Mouse (Mus musculus): ENCODE measurements around the gene Mtor. TPM values are rescaled to one million over a fixed set of nuclear protein-coding genes. Genes with fewer than 3 reads are reported as not detected.

The Mtor gene
- 10 to 100 TPM; 87.2 to 89.3 TPM for total RNA-seq (2021)
- long read RNA-seq, experiment 1, partial matches to known transcripts = 19 of 23 reads
- long read RNA-seq, experiment 1, other reads (novel, unspliced or antisense) = 1 of 23 reads
- long read RNA-seq, experiment 2, full-length matches to known transcripts = 2 of 22 reads
- long read RNA-seq, experiment 2, partial matches to known transcripts = 16 of 22 reads
- long read RNA-seq, experiment 2, other reads (novel, unspliced or antisense) = 4 of 22 reads

DNA sequence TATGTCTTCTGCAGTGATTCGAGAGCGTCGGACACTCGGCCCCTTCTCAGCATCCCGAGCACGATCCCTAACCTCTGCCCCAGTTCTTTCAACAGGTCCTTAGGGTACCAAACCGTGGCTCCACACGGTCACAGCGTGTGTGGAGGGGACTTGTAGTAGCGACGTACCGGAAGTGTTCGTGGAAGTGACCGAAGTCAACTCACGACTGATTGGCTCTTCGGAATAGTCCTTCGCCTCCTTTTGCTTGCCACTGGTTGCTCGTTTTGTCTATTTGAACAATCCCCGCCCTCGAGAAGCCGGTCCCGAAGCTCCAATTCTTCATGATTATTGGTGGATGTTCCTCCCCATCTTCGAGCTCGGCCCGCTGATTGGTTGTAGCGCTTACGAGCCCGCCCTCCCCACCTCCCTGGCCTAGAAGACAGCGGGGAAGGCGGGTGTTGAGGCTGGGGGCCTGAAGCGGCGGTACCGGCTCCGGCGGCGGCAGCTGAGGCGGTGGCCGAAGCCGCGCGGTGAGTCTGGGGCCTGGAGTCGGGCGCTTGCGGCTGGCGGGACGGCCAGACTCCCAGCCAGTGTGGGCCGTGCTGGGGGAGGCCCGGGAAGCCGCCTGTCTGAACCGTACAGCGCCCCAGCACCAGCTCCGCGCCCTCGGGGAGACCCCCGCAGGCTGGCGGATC lies at the start of gene Mtor:
TSS of gene Mtor (plus strand) at position 433 of the 674 bp plus-strand sequence.
- DNase-seq (ENCODE audit: low spot score in 2 of 2) = peak; percentile 95 to 99
- intact Hi-C loops (cut with DNase I) = no loop called here

DNA sequence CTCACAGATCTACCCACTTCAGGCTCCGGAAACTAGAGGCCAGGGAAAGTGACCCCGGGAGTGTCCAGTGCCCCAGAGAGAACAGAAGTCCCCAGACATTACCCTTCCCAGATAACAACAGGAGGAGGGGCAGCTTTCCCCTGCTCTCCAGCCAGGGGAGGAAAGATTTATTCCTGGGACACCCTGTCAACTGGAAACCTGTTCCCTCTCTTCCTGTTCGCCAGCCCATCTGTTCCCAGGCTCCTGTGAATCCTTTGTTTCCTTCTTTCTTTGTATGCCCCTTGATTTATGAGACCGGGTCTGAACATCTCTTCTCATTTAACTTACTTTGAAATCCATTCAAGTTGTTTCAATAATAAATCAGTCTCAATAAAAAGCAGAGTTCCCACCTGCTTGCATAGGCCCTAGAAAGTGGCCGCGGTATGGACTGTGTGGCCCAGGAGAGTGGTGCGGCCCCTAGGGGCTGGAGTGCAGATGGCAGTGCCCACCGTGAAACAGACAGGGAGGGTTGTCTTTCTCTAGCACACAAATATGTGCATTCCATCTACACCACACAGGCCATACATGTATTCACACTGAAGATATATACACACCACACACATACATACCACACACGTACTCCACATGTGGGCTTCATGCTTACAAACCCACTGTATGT lies 48.8 kb upstream of the Mtor start:
- intact Hi-C loops (cut with DNase I) = no loop called here
- no peak for DNase-seq (ENCODE audit: low spot score in 2 of 2)

DNA sequence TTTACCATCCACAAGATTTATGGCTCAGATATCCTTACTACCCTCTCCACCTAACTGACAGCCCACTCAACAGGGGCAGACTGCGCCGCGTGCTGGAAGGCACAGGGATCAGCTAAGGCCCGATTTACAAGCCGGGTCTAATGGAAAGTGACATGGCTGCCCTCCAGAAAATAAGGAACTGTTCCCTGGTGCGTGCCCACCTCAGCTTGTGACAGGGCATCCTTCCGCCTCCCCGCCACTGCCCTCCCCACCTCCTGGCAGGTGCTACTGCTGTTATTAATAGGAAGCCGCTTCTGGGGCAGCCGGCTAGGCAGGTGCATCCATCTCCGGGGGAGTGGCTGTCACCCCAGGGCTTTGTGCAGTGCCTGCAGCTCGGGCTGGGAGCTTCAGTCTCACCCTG lies 45.0 kb upstream of the Mtor start:
- intact Hi-C loops (cut with DNase I) = no loop called here
- no peak for DNase-seq (ENCODE audit: low spot score in 2 of 2)

DNA sequence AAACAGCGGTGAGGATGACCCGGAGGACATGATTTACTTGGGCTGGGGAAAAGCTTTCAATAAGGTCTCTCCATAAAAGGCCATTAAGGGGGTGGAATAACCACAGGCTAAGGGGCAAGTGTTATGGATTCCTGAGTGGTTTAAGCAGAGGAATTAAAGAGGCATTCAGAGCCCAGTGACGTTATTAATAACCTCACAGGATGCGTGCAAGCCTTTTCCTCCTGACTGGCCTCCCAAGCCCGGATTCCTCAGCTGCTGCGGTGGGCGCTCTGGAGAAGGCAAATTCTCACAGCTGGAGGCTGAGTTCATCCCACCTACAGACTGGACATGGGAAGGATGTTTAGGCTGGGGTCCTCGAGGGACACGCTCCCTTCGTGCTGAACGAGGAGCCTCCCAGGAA lies 43.7 kb upstream of the Mtor start:
- intact Hi-C loops (cut with DNase I) = no loop called here
- no peak for DNase-seq (ENCODE audit: low spot score in 2 of 2)

DNA sequence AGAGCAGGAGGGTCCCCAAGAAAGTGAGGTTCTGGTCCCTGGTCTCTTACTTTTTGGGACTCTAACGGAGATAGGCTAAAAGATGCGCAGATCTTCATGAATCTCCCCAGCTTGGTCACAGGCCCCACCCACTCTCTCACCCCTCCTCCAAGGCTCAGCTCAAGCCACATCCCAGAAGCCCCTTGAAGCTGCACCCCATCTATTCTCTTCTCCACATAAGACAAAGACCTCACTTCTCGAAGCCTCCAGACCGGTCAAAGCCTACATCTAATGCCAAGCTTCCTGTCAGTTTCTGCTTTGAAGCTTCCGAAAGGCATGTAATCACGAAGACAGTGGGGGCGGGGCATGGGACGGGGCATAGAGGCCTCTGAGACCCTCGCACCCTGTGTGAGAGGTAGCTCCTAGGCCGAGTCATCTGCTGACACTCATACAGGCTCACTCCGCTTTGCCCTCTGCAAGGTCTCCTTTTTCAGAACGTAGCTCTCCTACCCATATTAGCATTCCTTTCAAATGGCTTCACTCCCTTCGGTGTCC lies 43.1 kb upstream of the Mtor start:
- intact Hi-C loops (cut with DNase I) = no loop called here

DNA sequence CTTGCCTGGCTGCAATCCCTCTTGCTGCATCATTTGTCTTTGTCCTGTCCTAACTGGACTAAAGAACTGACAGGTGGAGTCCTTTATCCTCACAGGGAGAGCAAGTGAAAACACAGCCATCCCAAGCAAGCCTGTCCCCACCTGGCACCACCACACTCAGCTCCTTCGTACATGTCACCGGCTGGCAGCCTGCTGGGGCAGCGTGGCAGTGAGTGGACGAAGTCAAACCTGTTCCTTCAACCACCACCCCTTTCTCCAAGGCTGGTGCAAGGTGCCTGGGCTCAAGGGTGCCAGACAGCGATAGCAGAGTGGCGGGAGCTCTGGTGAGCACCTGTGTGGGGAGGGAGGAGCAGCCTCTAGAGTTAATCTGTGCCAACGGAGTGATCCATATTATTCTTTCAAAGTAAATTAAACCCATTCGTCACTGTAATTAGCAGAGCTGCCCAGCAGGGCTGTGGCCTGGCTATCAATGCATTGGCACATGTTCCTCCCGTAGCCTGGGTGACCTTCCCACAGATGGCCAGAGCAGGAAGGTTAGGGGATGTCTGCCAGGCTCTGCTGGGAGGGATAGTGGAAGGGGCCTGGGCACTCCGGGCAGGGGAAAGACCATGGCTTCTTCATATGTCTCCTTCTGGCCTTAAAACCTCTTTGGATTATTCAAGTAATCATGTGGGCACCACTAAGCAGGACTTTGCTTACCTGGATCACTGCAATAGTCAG lies 40.0 kb upstream of the Mtor start:
- intact Hi-C loops (cut with DNase I) = no loop called here
- no peak for DNase-seq (ENCODE audit: low spot score in 2 of 2)

More for the DNA sequence above, 43.1 kb upstream of the Mtor start:
- DNase-seq (ENCODE audit: low spot score in 2 of 2) = no peak

DNA sequence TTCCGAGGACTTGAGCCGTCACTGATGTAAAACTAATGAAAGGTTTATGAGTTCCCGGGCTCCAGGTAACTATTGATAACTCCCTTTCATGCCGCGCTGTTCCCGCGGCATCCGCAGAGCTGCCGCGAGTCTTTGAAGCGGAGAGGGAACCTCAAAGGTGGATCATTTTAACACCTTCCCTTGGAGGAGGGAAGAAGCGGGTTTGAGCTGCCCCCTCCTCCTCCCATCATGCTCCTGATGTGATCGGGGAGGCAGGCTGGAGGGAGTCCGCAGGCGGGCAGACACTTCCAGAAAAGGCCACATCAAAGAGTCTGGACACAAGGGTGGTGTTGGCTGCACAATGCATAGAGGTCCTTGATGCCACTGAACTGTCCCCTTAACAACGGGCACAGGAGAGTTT lies 32.8 kb upstream of the Mtor start:
- DNase-seq (ENCODE audit: low spot score in 2 of 2) = no peak
- intact Hi-C loops (cut with DNase I) = no loop called here

DNA sequence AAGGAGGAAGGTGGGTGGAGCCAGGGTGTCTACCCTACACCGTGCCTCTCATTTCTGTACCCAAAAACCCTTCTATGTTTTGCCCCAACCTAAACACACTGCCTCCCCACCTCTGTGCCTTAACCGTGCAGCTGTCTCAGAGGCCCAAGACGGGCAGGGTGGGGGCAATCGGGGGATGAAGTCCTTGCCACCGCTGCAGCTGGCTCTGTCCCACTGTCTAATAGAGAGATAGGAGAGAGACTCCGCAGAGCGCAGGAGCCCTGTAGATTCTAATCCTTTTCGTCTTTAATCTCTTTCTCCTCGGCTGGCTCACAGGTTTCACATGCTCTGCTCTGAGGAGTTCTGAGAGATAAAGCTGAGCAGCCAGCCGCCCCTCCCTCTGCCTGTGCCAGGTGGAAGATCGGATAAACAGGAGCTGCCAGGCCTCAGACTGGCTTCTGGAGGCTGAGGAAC lies 31.3 kb upstream of the Mtor start:
- intact Hi-C loops (cut with DNase I) = no loop called here
- DNase-seq (ENCODE audit: low spot score in 2 of 2) = no peak

DNA sequence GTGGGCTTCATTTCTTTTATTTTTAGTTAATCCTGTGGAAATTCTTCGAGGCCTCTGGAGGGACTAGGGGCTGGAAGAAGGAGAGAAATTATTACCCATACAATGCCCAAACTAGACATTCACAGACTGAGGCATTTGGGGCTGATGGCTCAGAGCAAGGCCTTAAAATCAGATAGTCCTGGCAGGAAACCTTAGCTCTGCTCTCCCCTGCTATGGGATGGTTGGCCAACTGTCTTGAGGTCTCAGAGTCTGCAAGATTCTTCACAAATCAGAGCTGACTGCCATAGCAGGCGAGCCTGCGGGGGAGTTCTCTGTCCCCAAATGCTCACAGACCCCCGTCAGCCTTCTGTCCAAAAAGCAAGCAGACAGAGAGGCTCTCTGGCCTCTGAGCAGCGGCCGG lies 30.9 kb upstream of the Mtor start:
- no peak for DNase-seq (ENCODE audit: low spot score in 2 of 2)
- intact Hi-C loops (cut with DNase I) = no loop called here

DNA sequence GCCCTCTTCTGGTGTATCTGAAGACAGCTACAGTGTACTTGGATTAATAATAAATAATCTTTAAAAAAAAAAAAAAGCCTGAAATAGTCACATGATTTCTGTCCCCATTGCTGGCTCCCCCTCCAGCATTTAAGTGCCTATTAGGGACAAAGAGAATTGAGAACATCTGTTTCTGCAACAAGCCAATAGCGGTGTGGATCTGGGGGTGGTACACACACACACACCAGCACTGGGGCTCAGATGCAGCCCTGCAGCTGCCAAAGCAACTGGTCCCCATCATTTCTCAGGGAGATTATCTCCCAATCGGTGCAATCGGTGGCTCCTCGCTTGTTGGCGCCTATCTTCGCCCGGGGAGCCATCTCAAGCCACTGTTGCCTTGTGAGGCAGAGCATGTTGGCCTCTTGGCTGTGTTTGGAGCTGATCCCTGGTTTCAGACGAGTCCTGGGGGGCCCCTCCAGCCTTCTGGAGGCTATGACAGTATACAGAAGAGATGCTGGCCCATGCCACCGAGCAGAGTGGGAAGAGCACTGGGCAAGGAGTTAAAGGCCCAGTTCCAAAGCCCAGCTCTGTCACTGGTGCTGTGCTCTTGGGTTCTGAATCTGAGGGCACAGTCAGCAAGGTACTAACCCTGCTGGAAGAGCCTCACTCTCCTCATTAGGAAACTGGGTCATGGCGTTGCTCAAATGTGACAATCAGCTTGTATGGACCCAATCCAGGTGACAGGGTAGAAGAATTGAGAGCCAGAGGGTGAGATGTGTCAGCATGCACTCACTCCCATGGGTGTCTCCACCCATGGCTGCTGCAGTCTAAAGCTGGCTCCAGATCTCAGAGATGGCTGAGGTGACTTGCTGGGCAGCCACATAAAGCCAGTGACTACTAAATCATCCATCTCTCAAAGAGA lies 21.2 kb upstream of the Mtor start:
- no peak for DNase-seq (ENCODE audit: low spot score in 2 of 2)
- intact Hi-C loops (cut with DNase I) = loop anchor here (10.0 kb wide), 1 partner anchor 322 kb away; no protein-coding TSS in a partner anchor

DNA sequence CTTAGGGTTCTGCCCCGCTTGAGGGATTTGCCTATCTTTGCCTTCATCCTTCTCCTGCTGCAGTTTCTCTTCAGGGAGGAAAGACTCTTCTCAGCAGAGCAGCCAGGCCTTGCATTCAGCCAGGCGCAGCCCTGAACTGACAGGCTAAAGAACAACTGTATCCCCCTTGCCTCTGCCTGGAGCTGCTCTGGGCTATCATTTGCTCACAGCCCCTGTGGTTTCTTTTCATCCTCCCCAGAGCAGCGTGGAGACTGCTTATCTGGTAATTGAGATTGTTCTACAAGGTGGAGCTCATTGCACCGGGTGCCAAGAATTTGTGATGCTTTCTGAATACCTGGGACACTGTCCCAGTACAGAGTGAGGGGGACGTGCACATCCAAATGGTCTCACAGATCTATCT lies 19.9 kb upstream of the Mtor start:
- DNase-seq (ENCODE audit: low spot score in 2 of 2) = no peak
- intact Hi-C loops (cut with DNase I) = loop anchor here (10.0 kb wide), 1 partner anchor 324 kb away; no protein-coding TSS in a partner anchor

DNA sequence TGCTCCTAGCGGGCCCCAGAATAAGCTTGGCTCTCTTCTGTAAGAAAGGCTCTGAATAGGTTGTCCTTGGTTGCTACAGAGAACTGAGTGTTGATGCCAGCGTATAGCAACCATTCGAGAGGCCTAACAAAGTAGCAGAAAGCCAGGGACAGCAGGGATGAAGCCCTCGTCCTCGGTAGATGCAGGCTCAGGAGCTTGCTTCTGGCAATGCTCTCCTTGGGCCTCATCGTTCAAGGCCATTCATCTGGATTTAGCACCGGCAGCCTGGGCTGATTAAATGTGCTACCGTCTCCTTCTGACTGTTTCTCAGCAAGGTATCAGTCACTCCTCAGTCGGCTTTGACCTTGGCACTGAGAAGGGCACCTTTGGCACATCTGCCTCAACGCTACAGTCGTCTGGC lies 19.3 kb upstream of the Mtor start:
- intact Hi-C loops (cut with DNase I) = loop anchor here (10.0 kb wide), 1 partner anchor 324 kb away; no protein-coding TSS in a partner anchor
- DNase-seq (ENCODE audit: low spot score in 2 of 2) = no peak

DNA sequence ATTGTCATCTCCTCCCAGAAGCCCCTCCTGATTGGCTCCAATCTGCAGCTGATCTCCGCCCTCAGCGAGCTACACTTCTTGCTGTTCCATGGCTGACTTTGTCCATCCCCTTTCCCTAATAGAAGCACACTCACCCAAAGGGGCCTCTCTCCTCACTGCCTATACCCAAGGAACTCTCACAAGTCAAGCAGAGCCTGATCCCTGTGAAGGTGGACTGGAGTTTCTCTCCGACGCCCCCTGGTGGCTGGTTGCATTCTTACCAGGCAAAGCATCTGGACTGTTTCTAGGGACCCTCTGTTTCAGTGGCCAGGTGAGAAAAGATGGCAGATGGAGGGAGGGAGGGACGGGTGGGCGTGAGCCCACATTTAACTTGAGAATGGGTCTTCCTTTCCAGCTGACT lies 18.7 kb upstream of the Mtor start:
- intact Hi-C loops (cut with DNase I) = loop anchor here (10.0 kb wide), 1 partner anchor 325 kb away; no protein-coding TSS in a partner anchor
- DNase-seq (ENCODE audit: low spot score in 2 of 2) = peak; percentile 59 to 75

DNA sequence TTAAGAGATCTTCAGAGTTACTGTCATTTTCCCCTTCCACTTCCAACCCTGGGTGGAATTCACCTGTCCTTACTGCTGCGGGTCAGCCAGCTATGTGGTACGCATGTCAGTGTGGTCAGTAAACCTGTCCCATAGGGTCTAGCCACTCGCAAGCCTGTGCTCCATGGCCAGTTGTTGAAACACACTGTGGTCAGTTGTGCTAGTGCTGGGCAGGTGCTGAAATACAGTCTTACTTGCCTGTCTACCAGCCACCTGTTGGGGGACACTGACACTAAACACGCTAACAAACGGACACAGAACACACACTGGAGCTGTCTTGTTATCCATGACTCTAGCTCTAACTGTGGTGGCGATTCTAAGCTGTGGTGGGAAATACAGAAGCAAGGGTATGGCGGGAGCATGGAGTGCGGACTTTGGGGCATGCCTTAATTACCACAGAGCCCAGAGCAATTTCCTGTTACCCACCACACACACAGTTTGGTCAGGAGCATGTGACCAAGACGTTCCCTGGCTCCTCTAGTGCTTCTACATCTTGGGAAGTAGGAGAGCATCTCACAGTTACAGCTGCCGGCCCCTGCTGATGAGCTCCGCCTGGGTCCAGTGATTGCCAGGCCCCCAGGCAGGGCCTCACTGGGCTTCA lies 17.4 kb upstream of the Mtor start:
- DNase-seq (ENCODE audit: low spot score in 2 of 2) = no peak
- intact Hi-C loops (cut with DNase I) = no loop called here

DNA sequence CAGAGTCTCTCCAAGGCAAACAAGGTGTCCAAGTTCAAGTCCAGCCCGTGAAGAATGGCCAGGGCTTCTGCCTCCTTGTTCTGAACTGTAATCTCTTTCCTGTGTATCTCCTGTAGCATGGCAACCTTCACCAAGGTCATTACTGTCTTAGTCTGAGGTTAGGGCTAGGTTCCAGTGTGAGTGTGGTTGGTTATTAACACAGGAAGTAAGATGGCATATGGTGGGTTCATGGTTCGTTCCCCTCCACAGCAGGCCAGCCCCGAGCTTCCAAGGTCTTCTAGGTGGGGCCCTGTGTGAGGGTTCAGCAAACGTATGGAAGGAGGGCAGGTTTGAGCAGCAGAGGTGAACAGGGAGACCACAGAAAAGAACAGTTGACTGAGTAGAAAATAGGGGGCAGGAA lies 15.9 kb upstream of the Mtor start:
- DNase-seq (ENCODE audit: low spot score in 2 of 2) = no peak
- intact Hi-C loops (cut with DNase I) = no loop called here

DNA sequence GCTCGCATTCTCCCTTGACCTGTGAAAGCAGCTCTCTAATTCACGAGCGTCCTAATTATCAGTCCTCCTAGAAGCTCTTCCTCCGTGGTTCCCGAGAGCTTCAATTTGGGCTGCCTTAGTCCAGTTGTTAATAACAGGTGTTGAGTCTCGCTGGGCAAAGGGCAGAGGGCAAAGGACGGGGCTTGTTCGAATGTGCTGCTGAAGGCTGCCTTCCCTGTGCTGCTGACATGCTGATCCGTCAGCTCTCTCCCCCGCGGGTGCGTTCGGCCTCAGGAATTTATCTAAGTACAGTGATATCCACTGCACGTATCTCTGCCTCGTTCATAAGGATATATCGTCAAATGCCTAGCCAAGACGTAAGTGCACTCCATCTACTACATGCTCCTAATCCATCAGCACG lies 15.1 kb upstream of the Mtor start:
- intact Hi-C loops (cut with DNase I) = no loop called here
- DNase-seq (ENCODE audit: low spot score in 2 of 2) = no peak

DNA sequence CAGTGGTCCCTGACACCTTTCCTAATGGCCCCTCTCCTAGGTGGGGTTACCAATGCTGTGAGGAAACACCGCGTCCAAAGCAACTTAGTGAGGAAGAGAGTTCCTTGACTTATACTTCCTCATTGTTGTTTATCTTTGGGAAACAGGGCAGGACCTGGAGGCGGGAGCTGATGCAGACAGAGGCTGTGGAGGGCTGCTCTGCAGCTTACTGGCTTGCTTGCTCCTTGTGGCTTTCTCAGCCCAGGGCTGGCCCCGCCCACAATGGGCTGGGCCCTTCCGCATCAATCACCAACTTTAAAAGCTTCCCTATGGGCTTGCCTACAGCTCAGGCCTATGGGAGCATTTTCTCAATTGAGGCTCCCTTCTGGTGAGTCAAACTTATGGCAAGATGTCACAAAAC lies 14.6 kb upstream of the Mtor start:
- no peak for DNase-seq (ENCODE audit: low spot score in 2 of 2)
- intact Hi-C loops (cut with DNase I) = loop anchor here (2.0 kb wide), 1 partner anchor 263 kb away; no protein-coding TSS in a partner anchor

DNA sequence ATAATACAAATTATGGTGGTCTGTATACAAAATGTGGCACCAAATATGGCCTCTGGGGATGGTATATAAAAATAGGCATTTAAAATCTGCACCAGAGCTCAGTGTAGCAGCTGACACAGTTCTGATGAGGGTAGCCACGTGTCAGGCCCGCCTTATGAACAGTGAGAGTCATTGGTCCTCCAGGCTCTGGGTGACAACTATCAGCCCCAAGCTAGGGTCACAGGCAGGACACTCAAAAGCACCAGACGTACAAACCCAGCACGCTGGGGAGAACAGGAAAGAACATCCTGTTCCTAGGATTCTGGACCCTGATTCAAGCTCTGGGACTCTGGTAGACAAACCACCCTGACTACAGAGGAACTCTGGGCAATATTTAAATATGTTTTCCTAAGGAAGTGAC lies 13.9 kb upstream of the Mtor start:
- DNase-seq (ENCODE audit: low spot score in 2 of 2) = no peak
- intact Hi-C loops (cut with DNase I) = loop anchor here (2.0 kb wide), 1 partner anchor 264 kb away; no protein-coding TSS in a partner anchor

Data from left cerebral cortex, postnatal 14 days (tissue).